Mouse (Mus musculus): ENCODE measurements around the gene Tns3.

DNA sequence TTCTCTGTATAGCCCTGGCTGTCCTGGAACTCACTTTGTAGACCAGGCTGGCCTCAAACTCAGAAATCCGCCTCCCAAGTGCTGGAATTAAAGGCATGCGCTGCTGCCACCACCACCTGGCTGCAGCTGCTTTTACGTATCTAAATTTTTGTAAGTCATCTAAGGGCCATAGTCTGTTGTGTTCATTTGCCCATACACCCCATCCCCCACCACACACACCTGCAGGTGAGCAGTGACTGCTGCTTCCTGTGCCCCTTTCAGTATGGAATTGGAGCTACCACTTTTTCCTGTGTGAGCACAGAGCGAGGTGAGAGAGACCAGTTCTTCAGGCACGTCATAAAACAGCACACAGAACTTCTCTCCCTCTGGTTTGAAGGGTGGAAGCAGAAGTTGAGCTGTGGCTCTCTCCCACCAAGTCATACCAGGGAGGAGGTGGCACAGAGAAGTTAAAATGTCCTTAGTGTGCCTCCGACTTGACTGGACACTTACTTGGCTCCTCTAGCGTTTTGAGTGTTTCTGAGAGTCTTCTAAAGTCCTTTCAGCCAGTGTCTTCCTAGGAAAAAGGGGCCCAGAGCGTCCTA, 36.4 kb upstream of the Tns3 start:
- TF ChIP-seq CTCF (IDR thresholded peaks at IDR 0.05; ENCODE audit: low read depth, low read length) (no peak), TAL1 (conservative IDR thresholded peaks at IDR 0.05; ENCODE audit: low read depth, low read length) (no peak), GATA1 (IDR thresholded peaks at IDR 0.05; ENCODE audit: borderline replicate concordance, low read length) (no peak)

Data from G1E (cell line).